Mouse (Mus musculus) CH12.LX (cell line): ENCODE data around the gene Ttc7. TPM values are rescaled to one million over a fixed set of nuclear protein-coding genes. Genes with fewer than 3 reads are reported as not detected.

ENCODE experiments used
- DNase-seq: peaks from one replicate; pipeline ENCODE4 v3.0.0-alpha.2; 2013; ENCODE audit errors: extremely low read depth
- H3K27ac ChIP-seq: 2 replicates; pipeline ENCODE4 v1.5.1; 2012; ENCODE audit warnings: low read depth, mild to moderate bottlenecking, control low read depth, moderate library complexity; ENCODE audit not compliant: insufficient read depth
- H3K27me3 ChIP-seq: replicated peaks from 2 replicates; pipeline ENCODE3; 2012; ENCODE audit warnings: inconsistent platforms
- H3K36me3 ChIP-seq, 2 experiments: replicated peaks in 1 of 2; 2 replicates each; pipeline versions ENCODE3 to v1.6.1; 2012; ENCODE audit warnings: inconsistent platforms in 1 of 2, low read length in 1 of 2, mild to moderate bottlenecking in 1 of 2, mixed read lengths in 1 of 2, moderate library complexity in 1 of 2; ENCODE audit not compliant: control insufficient read depth in 1 of 2, insufficient read depth in 1 of 2
- H3K4me1 ChIP-seq, 2 experiments: 2 replicates each; pipeline ENCODE4 v1.6.1; 2012; ENCODE audit warnings: inconsistent platforms in 1 of 2, moderate library complexity in 1 of 2; ENCODE audit not compliant: insufficient read depth in 2 of 2, control insufficient read depth in 1 of 2
- H3K4me2 ChIP-seq: 2 replicates; pipeline ENCODE4 v1.6.1; 2012; ENCODE audit warnings: low read depth, mild to moderate bottlenecking, control low read depth; ENCODE audit not compliant: poor library complexity, insufficient read depth, severe bottlenecking
- H3K4me3 ChIP-seq, 3 experiments: fragments of 150-350 bp in 1 of 3; sonication (generic) in 1 of 3; replicated peaks in 1 of 3; 2 replicates each; pipeline versions ENCODE3 to v1.5.1; 2011 to 2012; ENCODE audit warnings: low read depth in 2 of 3, low read length in 2 of 3, mild to moderate bottlenecking in 2 of 3, moderate library complexity in 2 of 3, control low read depth in 1 of 3, improper control_type of control experiment in 1 of 3, inconsistent platforms in 1 of 3, mixed read lengths in 1 of 3; ENCODE audit not compliant: poor library complexity in 1 of 3
- H3K79me2 ChIP-seq: replicated peaks from 2 replicates; pipeline ENCODE4 v1.6.1; 2012; ENCODE audit warnings: mild to moderate bottlenecking, moderate library complexity; ENCODE audit not compliant: control insufficient read depth, poor library complexity, insufficient read depth, severe bottlenecking; ENCODE audit errors: extremely low read depth
- H3K9ac ChIP-seq: 2 replicates; pipeline ENCODE4 v1.6.1; 2012; ENCODE audit warnings: low read depth, mild to moderate bottlenecking, control low read depth, moderate library complexity; ENCODE audit not compliant: insufficient read depth
- H3K9me3 ChIP-seq: replicated peaks from 2 replicates; pipeline ENCODE3; 2012; ENCODE audit warnings: low read length, inconsistent platforms, mixed read lengths
- CHD1 ChIP-seq: IDR thresholded peaks from 2 replicates; pipeline ENCODE4 v1.6.1; 2012; ENCODE audit warnings: low read depth, low read length, improper control_type of control experiment, inconsistent platforms
- CHD2 ChIP-seq: IDR thresholded peaks from 2 replicates; pipeline ENCODE4 v1.6.1; 2011; ENCODE audit warnings: low read length, improper control_type of control experiment
- E2F4 ChIP-seq: IDR thresholded peaks from 2 replicates; pipeline ENCODE4 v1.6.1; 2011; ENCODE audit warnings: low read depth, low read length, improper control_type of control experiment; ENCODE audit not compliant: insufficient replicate concordance
- ELF1 ChIP-seq: IDR thresholded peaks from 2 replicates; pipeline ENCODE4 v1.6.1; 2014; ENCODE audit warnings: low read depth, mild to moderate bottlenecking, inconsistent platforms, low read length, improper control_type of control experiment
- EP300 ChIP-seq: IDR thresholded peaks from 2 replicates; pipeline ENCODE4 v1.6.1; 2011; ENCODE audit warnings: low read length, improper control_type of control experiment
- ETS1 ChIP-seq: conservative IDR thresholded peaks from 2 replicates; pipeline ENCODE4 v1.6.1; 2012; ENCODE audit warnings: low read depth, mild to moderate bottlenecking, inconsistent platforms, low read length, improper control_type of control experiment, moderate library complexity
- GABPA ChIP-seq: IDR thresholded peaks from 2 replicates; pipeline ENCODE4 v1.6.1; 2012; ENCODE audit warnings: low read depth, low read length, improper control_type of control experiment, inconsistent platforms; ENCODE audit not compliant: insufficient replicate concordance
- HCFC1 ChIP-seq: IDR thresholded peaks from 2 replicates; pipeline ENCODE4 v1.6.1; 2012; ENCODE audit warnings: low read depth, mild to moderate bottlenecking, inconsistent platforms, low read length, improper control_type of control experiment
- IRF4 ChIP-seq: IDR thresholded peaks from 2 replicates; pipeline ENCODE4 v1.6.1; 2014; ENCODE audit warnings: low read depth, mild to moderate bottlenecking, inconsistent platforms, low read length, improper control_type of control experiment
- JUND ChIP-seq: conservative IDR thresholded peaks from 2 replicates; pipeline ENCODE4 v1.6.1; 2011; ENCODE audit warnings: low read depth, low read length, improper control_type of control experiment
- KAT2A ChIP-seq: IDR thresholded peaks from 2 replicates; pipeline ENCODE4 v1.6.1; 2012; ENCODE audit warnings: low read length, improper control_type of control experiment, inconsistent platforms; ENCODE audit not compliant: insufficient replicate concordance
- MAFK ChIP-seq: IDR thresholded peaks from 2 replicates; pipeline ENCODE4 v1.6.1; 2011; ENCODE audit warnings: low read length, improper control_type of control experiment; ENCODE audit not compliant: insufficient replicate concordance
- MAX ChIP-seq: IDR thresholded peaks from 2 replicates; pipeline ENCODE4 v1.6.1; 2011; ENCODE audit warnings: low read length, improper control_type of control experiment
- MAZ ChIP-seq: IDR thresholded peaks from 2 replicates; pipeline ENCODE4 v1.6.1; 2012; ENCODE audit warnings: low read depth, mild to moderate bottlenecking, inconsistent platforms, low read length, improper control_type of control experiment, moderate library complexity
- NELFE ChIP-seq: IDR thresholded peaks from 2 replicates; pipeline ENCODE4 v1.6.1; 2011; ENCODE audit warnings: low read depth, low read length, improper control_type of control experiment
- NRF1 ChIP-seq: IDR thresholded peaks from 2 replicates; pipeline ENCODE4 v1.6.1; 2014; ENCODE audit warnings: low read depth, mild to moderate bottlenecking, inconsistent platforms, low read length, improper control_type of control experiment, moderate library complexity
- PAX5 ChIP-seq: IDR thresholded peaks from 2 replicates; pipeline ENCODE4 v1.6.1; 2012; ENCODE audit warnings: low read length, inconsistent platforms, mixed read lengths
- POLR2A ChIP-seq: IDR thresholded peaks from 2 replicates; pipeline ENCODE4 v1.6.1; 2011; ENCODE audit warnings: low read depth, mild to moderate bottlenecking, improper control_type of control experiment, low read length
- TBP ChIP-seq: conservative IDR thresholded peaks from 2 replicates; pipeline ENCODE4 v1.6.1; 2011; ENCODE audit warnings: low read depth, low read length, improper control_type of control experiment
- USF2 ChIP-seq: conservative IDR thresholded peaks from 2 replicates; pipeline ENCODE4 v1.6.1; 2011; ENCODE audit warnings: low read depth, low read length, improper control_type of control experiment
- ZC3H11A ChIP-seq: IDR thresholded peaks from 2 replicates; pipeline ENCODE4 v1.6.1; 2012; ENCODE audit warnings: low read depth, mild to moderate bottlenecking, inconsistent platforms, low read length, improper control_type of control experiment
- ZMIZ1 ChIP-seq: IDR thresholded peaks from 2 replicates; pipeline ENCODE4 v1.6.1; 2012; ENCODE audit warnings: low read depth, mild to moderate bottlenecking, inconsistent platforms, low read length, improper control_type of control experiment
- dilution Hi-C: fragments of 300-500 bp; cut with MboI; formaldehyde crosslinking; loops from 2 replicates; pipeline ENCODE4 v1.14.3; 2020; ENCODE audit warnings: low sequenced_read_pairs; ENCODE audit not compliant: extremely low pct_unique_long_range_greater_than_20kb, extremely low pct_ligation_motif_present
- in situ Hi-C: fragments of 300-500 bp; cut with MboI; formaldehyde crosslinking; loops from 3 replicates; pipeline ENCODE4 v1.14.3; 2019; ENCODE audit warnings: low sequenced_read_pairs, low pct_ligation_motif_present, low pct_unique_long_range_greater_than_20kb, mixed read lengths
- polyA plus RNA-seq: library from polyadenylated mRNA; unstranded; fragments of >175 nt; gene quantifications from 2 replicates; pipeline ENCODE4 v1.2.1, GENCODE M21; 2012; ENCODE audit warnings: low read depth; ENCODE audit not compliant: insufficient read length
- total RNA-seq, 2 experiments: library from RNA; depleted of rRNA; stranded (reverse); fragments of 300-350 nt in 1 of 2; fragments of >200 nt in 1 of 2; gene quantifications; 2 replicates each; pipeline ENCODE4 v1.2.3; 2012 to 2014

Gene Ttc7
- total and polyA plus RNA-seq, 3 experiments = 6.2 to 16.4 (median 12.8) TPM

- Histone ChIP-seq H3K4me2 (no peak overlapping the region), H3K9me3 (no peaks in the 10 kb centered on the region), H3K4me1 (peaks cover 0 to 14% of the 10 kb centered on the region in 2 experiments; a peak in 2 of 4 replicates), H3K9ac (no peak overlapping the region), H3K36me3 (peaks cover 2 to 57% of the 10 kb centered on the region in 2 experiments), H3K4me3 (no peak overlapping the region), H3K27ac (no peak overlapping the region), H3K27me3 (no peaks in the 10 kb centered on the region), H3K79me2 (no peaks in the 10 kb centered on the region)
- no peak for DNase-seq
- dilution Hi-C loops = no loop called here
- in situ Hi-C loops = no loop called here
- no peak for TF ChIP-seq ZC3H11A
- no peak for TF ChIP-seq PAX5
- no peak for TF ChIP-seq HCFC1
- no peak for TF ChIP-seq TBP
- no peak for TF ChIP-seq JUND
- TF ChIP-seq ELF1 = no peak
- no peak for TF ChIP-seq IRF4
- TF ChIP-seq MAZ = no peak
These were observed 24.1 kb downstream of the Ttc7 start for GRCm38 (mm10) chr17:87306746-87307145.

GRCm38 (mm10) chr17:87309073-87309788, 26.5 kb downstream of the Ttc7 start:
- peaks cover 2 to 67% of the 10 kb centered on the region in 2 experiments for H3K36me3 ChIP-seq
- dilution Hi-C loops (no loop called here), in situ Hi-C loops (no loop called here)
- TF ChIP-seq POLR2A = no peak
- TF ChIP-seq MAX = no peak
- TF ChIP-seq, all 38 proteins: peak for 0
- Histone ChIP-seq H3K9me3 (no peaks in the 10 kb centered on the region), H3K4me1 (peaks cover 0 to 5% of the 10 kb centered on the region in 2 experiments; a peak in 2 of 4 replicates), H3K4me3 (no peak overlapping the region), H3K27me3 (no peaks in the 10 kb centered on the region), H3K4me2 (no peak overlapping the region), H3K79me2 (no peaks in the 10 kb centered on the region), H3K9ac (no peak overlapping the region), H3K27ac (no peak overlapping the region)
- no peak for DNase-seq

- DNase-seq = no peak
- H3K27me3 ChIP-seq = no peaks in the 10 kb centered on the region
- H3K9ac ChIP-seq = no peak overlapping the region
- TF ChIP-seq NRF1 = no peak
- TF ChIP-seq E2F4 = no peak
- TF ChIP-seq PAX5 = no peak
- no peak for TF ChIP-seq CHD2
- TF ChIP-seq CHD1 = no peak
- no peak for TF ChIP-seq GABPA
- no peak for TF ChIP-seq EP300
- TF ChIP-seq KAT2A = no peak
- no peak for TF ChIP-seq ETS1
- TF ChIP-seq NELFE = no peak
- no peak for TF ChIP-seq USF2
- TF ChIP-seq MAX = no peak
- no peak for TF ChIP-seq MAFK
- no peak for TF ChIP-seq IRF4
- no peak for TF ChIP-seq HCFC1
- TF ChIP-seq ZMIZ1 = no peak
- H3K4me2 ChIP-seq = no peak overlapping the region
- dilution Hi-C loops = no loop called here
- no peaks in the 10 kb centered on the region for H3K79me2 ChIP-seq
- no peaks in the 10 kb centered on the region for H3K9me3 ChIP-seq
- H3K4me1 ChIP-seq = peaks cover 4 to 17% of the 10 kb centered on the region in 2 experiments; a peak in 3 of 4 replicates
- H3K27ac ChIP-seq = no peak overlapping the region
- H3K36me3 ChIP-seq = peaks cover 2 to 57% of the 10 kb centered on the region in 2 experiments
- in situ Hi-C loops = loop anchor here (5.0 kb wide), 1 partner anchor 257 kb away; no protein-coding TSS in a partner anchor
- H3K4me3 ChIP-seq = no peak overlapping the region
These were observed 27.8 kb downstream of the Ttc7 start for GRCm38 (mm10) chr17:87310497-87310896.
